Mouse (Mus musculus): Measurements from ENCODE around the gene Usp54. TPM values are rescaled to one million over a fixed set of nuclear protein-coding genes. Genes with fewer than 3 reads are reported as not detected.
"Not testable (repeated sequence)": the region's sequence is repeated elsewhere in the genome, so short reads cannot be mapped to it uniquely, and the experiment has no call there.

Usp54 gene
- polyA plus RNA-seq, 1 experiment from 2014 or later: 14.5 TPM

DNA sequence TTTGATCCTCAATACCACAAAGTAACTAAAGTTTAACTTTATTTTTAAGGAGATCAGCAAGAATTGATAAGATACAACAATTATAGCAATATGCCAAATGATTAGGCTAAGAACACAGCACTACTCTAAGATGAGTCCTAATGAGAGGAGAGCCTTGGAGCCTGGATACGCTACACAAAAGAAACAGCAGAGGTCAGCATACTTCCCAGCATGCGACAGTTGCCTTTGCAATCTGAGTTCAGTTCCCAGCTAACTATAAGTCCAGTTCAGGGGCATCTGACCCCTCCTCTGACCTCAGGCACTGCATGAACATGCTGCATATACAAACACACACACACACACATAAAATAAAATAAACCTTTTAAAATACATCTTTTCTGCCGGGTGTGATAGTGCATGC, 4.7 kb upstream of the Usp54 start:
- Histone ChIP-seq H3K4me3 (replicated peaks; ENCODE audit: low read depth, low read length) (no peak overlapping the region), H3K4me2 (ENCODE audit: low read length) (no peak overlapping the region), H3K9ac (replicated peaks; ENCODE audit: low read length) (no peak overlapping the region), H3K4me1 (ENCODE audit: control insufficient read depth, insufficient read depth, low read length) (peaks cover 5% of the 10 kb centered on the region; the same call in 1 of the 2 replicates), H3K27me3 (ENCODE audit: control insufficient read depth, insufficient read depth, low read length) (no peaks in the 10 kb centered on the region), H3K36me3 (ENCODE audit: control insufficient read depth, insufficient read depth, low read length) (no peaks in the 10 kb centered on the region), H3K9me3 (ENCODE audit: control insufficient read depth, low read length) (no peaks in the 10 kb centered on the region), H3K27ac (replicated peaks; ENCODE audit: low read depth, low read length) (no peak overlapping the region)
- no peak for ATAC-seq (ENCODE audit: low FRiP score, low TSS enrichment)
- DNase-seq: no peak
- 36% methylated on average over 3 of the region's 3 CpGs for WGBS

GRCm38 (mm10) chr14:20641438-20641875, 594 bp upstream of the Usp54 start:
- Histone ChIP-seq H3K9ac (replicated peaks; ENCODE audit: low read length) (peak overlapping the region; percentile 83), H3K4me3 (replicated peaks; ENCODE audit: low read depth, low read length) (peak overlapping the region; percentile 82), H3K36me3 (ENCODE audit: control insufficient read depth, insufficient read depth, low read length) (no peaks in the 10 kb centered on the region), H3K4me1 (ENCODE audit: control insufficient read depth, insufficient read depth, low read length) (peaks cover 5% of the 10 kb centered on the region; the same call in 1 of the 2 replicates), H3K27me3 (ENCODE audit: control insufficient read depth, insufficient read depth, low read length) (no peaks in the 10 kb centered on the region), H3K4me2 (ENCODE audit: low read length) (peak overlapping the region; percentile 80), H3K27ac (replicated peaks; ENCODE audit: low read depth, low read length) (peak overlapping the region; percentile 93), H3K9me3 (ENCODE audit: control insufficient read depth, low read length) (no peaks in the 10 kb centered on the region)
- ATAC-seq (ENCODE audit: low FRiP score, low TSS enrichment) (no peak), DNase-seq (peak; percentile 38)
- 17% methylated on average over 10 of the region's 10 CpGs for WGBS

DNA sequence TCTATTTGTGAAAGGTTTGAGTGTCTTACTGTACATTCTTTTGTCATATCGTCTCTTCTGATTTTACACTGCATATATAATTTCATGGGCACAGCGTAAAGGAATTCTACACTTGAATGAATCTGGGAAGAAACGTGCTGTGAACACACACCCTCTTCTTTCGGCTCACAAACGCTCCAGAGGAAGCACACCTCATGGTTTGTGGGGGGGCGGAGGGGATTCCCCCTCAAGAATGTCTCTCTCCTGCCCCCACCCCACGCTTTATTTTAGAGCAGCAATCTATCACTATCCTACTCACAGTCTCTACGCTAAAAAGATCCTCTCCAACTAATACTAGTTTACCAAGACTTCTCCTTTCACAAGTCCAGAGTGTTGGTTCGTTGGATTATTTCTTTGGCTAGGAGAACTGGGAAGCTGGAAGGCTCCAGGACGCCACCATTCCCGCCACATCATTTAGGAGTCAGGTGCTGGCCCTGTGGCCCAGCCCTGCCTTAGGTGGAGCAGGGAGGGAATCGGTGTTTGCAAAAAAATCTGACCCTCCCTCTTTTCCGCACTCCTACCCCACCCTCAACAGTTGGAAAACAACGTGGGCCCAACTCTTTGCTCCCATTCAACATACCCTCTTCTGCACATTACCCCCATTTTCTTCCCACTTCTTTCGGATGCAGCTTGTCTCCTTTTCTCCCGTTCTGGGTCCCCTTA, 794 bp downstream of the Usp54 start:
- DNase-seq: peak; percentile 47
- peak overlapping the region; percentile 83 for H3K9ac ChIP-seq (replicated peaks; ENCODE audit: low read length)
- H3K36me3 ChIP-seq (ENCODE audit: control insufficient read depth, insufficient read depth, low read length): no peaks in the 10 kb centered on the region
- H3K9me3 ChIP-seq (ENCODE audit: control insufficient read depth, low read length): no peaks in the 10 kb centered on the region
- H3K4me3 ChIP-seq (replicated peaks; ENCODE audit: low read depth, low read length): peak overlapping the region; percentile 82
- WGBS: 1% methylated on average over 16 of the region's 16 CpGs
- H3K4me2 ChIP-seq (ENCODE audit: low read length): peak overlapping the region; percentile 81
- peak; percentile 44 for ATAC-seq (ENCODE audit: low FRiP score, low TSS enrichment)
- H3K4me1 ChIP-seq (ENCODE audit: control insufficient read depth, insufficient read depth, low read length): peaks cover 5% of the 10 kb centered on the region; the same call in 1 of the 2 replicates
- H3K27ac ChIP-seq (replicated peaks; ENCODE audit: low read depth, low read length): peak overlapping the region; percentile 93
- no peaks in the 10 kb centered on the region for H3K27me3 ChIP-seq (ENCODE audit: control insufficient read depth, insufficient read depth, low read length)

DNA sequence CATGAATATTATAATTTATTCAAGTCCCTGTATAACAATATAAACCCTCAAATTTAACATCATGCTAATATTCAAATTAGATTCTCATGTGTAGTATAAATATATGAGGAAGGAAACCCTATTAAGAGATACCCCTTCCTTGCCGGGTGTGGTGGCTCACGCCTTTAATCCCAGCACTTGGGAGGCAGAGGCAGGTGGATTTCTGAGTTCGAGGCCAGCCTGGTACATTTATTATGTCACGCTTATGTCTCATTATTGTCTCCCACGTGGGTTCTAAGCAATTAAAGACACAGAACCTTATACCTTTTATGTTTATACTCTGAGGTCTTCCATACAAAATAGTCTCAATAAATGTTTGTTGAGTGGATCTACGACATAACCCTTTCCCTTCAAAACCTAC, 2.2 kb downstream of the Usp54 start:
- no peak overlapping the region for H3K9ac ChIP-seq (replicated peaks; ENCODE audit: low read length)

DNA sequence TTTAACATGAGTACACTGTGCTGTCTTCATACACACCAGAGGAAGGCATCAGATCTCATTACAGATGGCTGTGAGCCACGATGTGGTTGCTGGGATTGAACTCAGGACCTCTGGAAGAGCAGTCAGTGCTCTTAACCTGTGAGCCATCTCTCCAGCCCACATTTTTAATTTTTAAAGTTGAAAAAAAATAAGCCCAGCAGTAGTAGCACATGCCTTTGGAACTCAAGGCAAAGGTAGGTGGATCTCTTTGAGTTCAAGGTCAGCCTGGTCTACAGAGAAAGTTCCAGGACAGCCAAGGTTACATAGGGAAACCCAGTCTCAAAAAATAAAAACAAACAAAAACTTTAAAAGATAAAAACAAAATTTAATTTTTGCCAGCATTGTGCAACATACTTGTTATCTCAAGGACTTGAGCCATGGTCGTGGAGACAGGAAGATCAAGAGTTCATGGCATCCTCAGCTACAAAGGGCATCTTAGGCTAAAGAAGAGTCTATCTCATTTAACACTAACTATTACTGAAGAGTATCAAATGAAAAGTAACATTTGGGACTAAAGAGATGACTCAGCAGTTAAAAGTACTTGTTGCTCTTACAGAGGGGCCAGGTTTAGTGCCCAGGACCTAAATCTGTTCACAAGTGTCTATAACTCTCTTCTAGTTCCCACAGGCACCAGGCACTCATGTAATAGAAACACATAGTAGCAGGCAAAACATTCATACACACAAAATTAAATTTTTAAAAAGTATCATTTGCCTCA, 2.9 kb downstream of the Usp54 start:
- H3K4me1 ChIP-seq (ENCODE audit: control insufficient read depth, insufficient read depth, low read length): peaks cover 5% of the 10 kb centered on the region; the same call in 1 of the 2 replicates
- H3K9ac ChIP-seq (replicated peaks; ENCODE audit: low read length): no peak overlapping the region
- ATAC-seq (ENCODE audit: low FRiP score, low TSS enrichment): no peak
- H3K36me3 ChIP-seq (ENCODE audit: control insufficient read depth, insufficient read depth, low read length): no peaks in the 10 kb centered on the region
- DNase-seq: no peak
- H3K4me2 ChIP-seq (ENCODE audit: low read length): no peak overlapping the region
- H3K27ac ChIP-seq (replicated peaks; ENCODE audit: low read depth, low read length): no peak overlapping the region
- no peak overlapping the region for H3K4me3 ChIP-seq (replicated peaks; ENCODE audit: low read depth, low read length)
- WGBS: 92% methylated on average over 2 of the region's 2 CpGs
- no peaks in the 10 kb centered on the region for H3K27me3 ChIP-seq (ENCODE audit: control insufficient read depth, insufficient read depth, low read length)
- no peaks in the 10 kb centered on the region for H3K9me3 ChIP-seq (ENCODE audit: control insufficient read depth, low read length)

More for the DNA sequence above, 2.2 kb downstream of the Usp54 start:
- Histone ChIP-seq H3K27me3 (ENCODE audit: control insufficient read depth, insufficient read depth, low read length) (no peaks in the 10 kb centered on the region), H3K4me1 (ENCODE audit: control insufficient read depth, insufficient read depth, low read length) (peaks cover 5% of the 10 kb centered on the region; the same call in 1 of the 2 replicates), H3K27ac (replicated peaks; ENCODE audit: low read depth, low read length) (no peak overlapping the region), H3K4me3 (replicated peaks; ENCODE audit: low read depth, low read length) (no peak overlapping the region), H3K4me2 (ENCODE audit: low read length) (no peak overlapping the region), H3K36me3 (ENCODE audit: control insufficient read depth, insufficient read depth, low read length) (no peaks in the 10 kb centered on the region), H3K9me3 (ENCODE audit: control insufficient read depth, low read length) (no peaks in the 10 kb centered on the region)
- no peak for DNase-seq
- ATAC-seq (ENCODE audit: low FRiP score, low TSS enrichment): no peak
- WGBS: 94% methylated on average over 6 of the region's 6 CpGs

- H3K27me3 ChIP-seq (ENCODE audit: control insufficient read depth, insufficient read depth, low read length); H3K4me1 ChIP-seq (ENCODE audit: control insufficient read depth, insufficient read depth, low read length); H3K4me3 ChIP-seq (replicated peaks; ENCODE audit: low read depth, low read length); H3K4me2 ChIP-seq (ENCODE audit: low read length); DNase-seq; H3K9me3 ChIP-seq (ENCODE audit: control insufficient read depth, low read length); H3K36me3 ChIP-seq (ENCODE audit: control insufficient read depth, insufficient read depth, low read length); ATAC-seq (ENCODE audit: low FRiP score, low TSS enrichment); H3K9ac ChIP-seq (replicated peaks; ENCODE audit: low read length); H3K27ac ChIP-seq (replicated peaks; ENCODE audit: low read depth, low read length): not testable (repeated sequence)
- WGBS: 98% methylated on average over 3 of the region's 3 CpGs
Measured at GRCm38 (mm10) chr14:20636968-20637367, 3.9 kb downstream of the Usp54 start.

DNA sequence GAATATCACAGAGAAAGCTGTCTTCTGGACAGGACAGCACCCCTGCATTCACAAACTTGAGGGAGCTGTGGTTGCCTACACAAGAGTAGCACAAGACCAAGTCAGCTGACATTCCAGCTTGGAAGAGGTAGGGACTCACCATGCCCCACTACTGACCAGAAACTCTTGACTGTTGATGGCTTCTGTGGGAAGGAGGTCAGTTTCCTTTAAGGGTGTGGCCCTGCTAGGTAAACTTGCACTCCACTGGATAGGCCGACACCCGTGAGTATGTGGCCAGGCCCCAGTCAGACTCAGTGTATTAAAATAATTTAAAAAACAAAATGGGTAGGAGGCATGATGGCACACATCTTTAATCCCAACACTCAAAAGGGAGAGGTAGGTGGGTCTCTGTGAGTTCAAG, 5.3 kb downstream of the Usp54 start:
- 94% methylated on average over 2 of the region's 2 CpGs for WGBS
- H3K27ac ChIP-seq (replicated peaks; ENCODE audit: low read depth, low read length): no peak overlapping the region
- no peaks in the 10 kb centered on the region for H3K4me1 ChIP-seq (ENCODE audit: control insufficient read depth, insufficient read depth, low read length)
- H3K9ac ChIP-seq (replicated peaks; ENCODE audit: low read length): no peak overlapping the region
- H3K36me3 ChIP-seq (ENCODE audit: control insufficient read depth, insufficient read depth, low read length): no peaks in the 10 kb centered on the region
- no peak overlapping the region for H3K4me3 ChIP-seq (replicated peaks; ENCODE audit: low read depth, low read length)
- ATAC-seq (ENCODE audit: low FRiP score, low TSS enrichment): no peak
- H3K27me3 ChIP-seq (ENCODE audit: control insufficient read depth, insufficient read depth, low read length): no peaks in the 10 kb centered on the region
- H3K4me2 ChIP-seq (ENCODE audit: low read length): no peak overlapping the region
- H3K9me3 ChIP-seq (ENCODE audit: control insufficient read depth, low read length): no peaks in the 10 kb centered on the region
- DNase-seq: no peak

DNA sequence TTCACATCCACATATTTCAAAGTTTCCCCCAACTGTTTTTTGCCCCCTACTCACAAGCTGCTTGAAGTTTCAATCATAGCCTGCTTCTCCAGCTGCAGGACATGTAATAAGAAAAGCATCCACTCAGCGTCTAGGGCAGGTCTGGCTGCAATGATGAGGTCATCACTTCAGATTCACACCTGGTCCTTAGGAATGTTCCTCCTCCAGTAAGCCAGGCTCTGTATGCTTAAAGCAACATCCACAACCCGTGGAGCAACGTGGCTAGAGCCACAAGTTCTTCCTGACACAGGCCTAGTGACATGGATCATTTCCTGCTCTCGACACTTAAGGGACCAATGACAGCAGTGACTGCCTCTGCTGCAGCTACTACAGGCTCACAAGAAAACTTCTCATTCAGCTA, 9.6 kb downstream of the Usp54 start:
- ATAC-seq (ENCODE audit: low FRiP score, low TSS enrichment) (no peak), DNase-seq (no peak)
- Histone ChIP-seq H3K36me3 (ENCODE audit: control insufficient read depth, insufficient read depth, low read length) (no peaks in the 10 kb centered on the region), H3K27me3 (ENCODE audit: control insufficient read depth, insufficient read depth, low read length) (no peaks in the 10 kb centered on the region), H3K27ac (replicated peaks; ENCODE audit: low read depth, low read length) (no peak overlapping the region), H3K4me2 (ENCODE audit: low read length) (no peak overlapping the region), H3K4me3 (replicated peaks; ENCODE audit: low read depth, low read length) (no peak overlapping the region), H3K9ac (replicated peaks; ENCODE audit: low read length) (no peak overlapping the region), H3K4me1 (ENCODE audit: control insufficient read depth, insufficient read depth, low read length) (no peaks in the 10 kb centered on the region), H3K9me3 (ENCODE audit: control insufficient read depth, low read length) (no peaks in the 10 kb centered on the region)
- WGBS: 81% methylated on average over 4 of the region's 4 CpGs
